Mouse (Mus musculus): Measurements from ENCODE around the gene Rack1. TPM values are rescaled to one million over a fixed set of nuclear protein-coding genes. Genes with fewer than 3 reads are reported as not detected.

Gene Rack1
- total RNA-seq, 2 experiments from 2014 or later: 299 to 361 TPM

GRCm38 (mm10) chr11:48853474-48854180, 53.5 kb downstream of the Rack1 start:
- intact Hi-C loops (cut with DNase I): no loop called here
- DNase-seq: peak; percentile 74 to 88

Other genes starting within 250 kb of the Rack1 start
- 10 to 100 TPM; 17.2 to 22.6 TPM for gene Trim41, start 17.0 kb downstream of the Rack1 start, total RNA-seq (2021)
- 10 to 100 TPM; 48.2 to 49.7 TPM for gene Trim7, start 25.8 kb downstream of the Rack1 start, total RNA-seq (2021)
- under 1 TPM; 0.61 to 0.91 TPM for gene Gm12184, start 26.3 kb downstream of the Rack1 start, total RNA-seq (2021)
- gene Irgm1, start 71.4 kb downstream of the Rack1 start, total RNA-seq (2021): 10 to 100 TPM in 1 of 2 experiments, 1 to 10 TPM in 1; 8.7 to 11.3 TPM
- under 1 TPM; 0.25 to 0.28 TPM for gene Gm5431, start 101.9 kb downstream of the Rack1 start, total RNA-seq (2021)
- under 1 TPM; 0.41 to 0.44 TPM for gene Psme2b, start 145.9 kb downstream of the Rack1 start, total RNA-seq (2021)
- not detected for gene Olfr56, start 178.6 kb downstream of the Rack1 start, total RNA-seq (2021)
- gene 9930111J21Rik1, start 179.1 kb downstream of the Rack1 start, total RNA-seq (2021): 1 to 10 TPM; 1.2 TPM
- gene Gm12185, start 191.9 kb downstream of the Rack1 start, total RNA-seq (2021): under 1 TPM; 0.26 to 0.27 TPM
- gene Tgtp1, start 193.8 kb downstream of the Rack1 start, total RNA-seq (2021): 1 to 10 TPM in 1 of 2 experiments, under 1 TPM in 1; 0.33 to 1.2 TPM